Mouse (Mus musculus) limb, embryonic 13.5 days (tissue): ENCODE results near the gene Myl12a. TPM values are rescaled to one million over a fixed set of nuclear protein-coding genes. Genes with fewer than 3 reads are reported as not detected.
A peak's percentile ranks its signal among the peaks of the same experiment; 100 is the strongest.
"Not testable (repeated sequence)": the region's sequence is repeated elsewhere in the genome, so short reads cannot be mapped to it uniquely, and the experiment has no call there.

Experiments used
- ATAC-seq: fragments of 200-750 bp; cut with Nextera tagmentation; 2 replicates; pipeline ENCODE4 v1.8.0; 2017; ENCODE audit warnings: low read depth, moderate number of reproducible peaks, moderate TSS enrichment; ENCODE audit not compliant: low FRiP score
- H3K27ac ChIP-seq: fragments of 300-500 bp; sonication (generic); 2 replicates; pipeline ENCODE4 v1.5.1; 2015; ENCODE audit warnings: inconsistent platforms, mild to moderate bottlenecking, moderate library complexity
- H3K27me3 ChIP-seq: fragments of 300-500 bp; sonication (generic); 2 replicates; pipeline ENCODE4 v1.6.1; 2015; ENCODE audit warnings: mild to moderate bottlenecking, inconsistent platforms
- H3K36me3 ChIP-seq: fragments of 300-500 bp; sonication (generic); 2 replicates; pipeline ENCODE4 v1.6.1; 2015; ENCODE audit warnings: inconsistent platforms, mild to moderate bottlenecking, moderate library complexity
- H3K4me1 ChIP-seq: fragments of 300-500 bp; sonication (generic); 2 replicates; pipeline ENCODE4 v1.6.1; 2015; ENCODE audit warnings: inconsistent platforms
- H3K4me2 ChIP-seq: fragments of 300-500 bp; sonication (generic); replicated peaks from 2 replicates; pipeline ENCODE4 v1.6.1; 2015; ENCODE audit warnings: inconsistent platforms, mild to moderate bottlenecking, moderate library complexity
- H3K4me3 ChIP-seq: fragments of 300-500 bp; sonication (generic); 2 replicates; pipeline ENCODE4 v1.5.1; 2015; ENCODE audit warnings: moderate library complexity, mild to moderate bottlenecking, inconsistent platforms
- H3K9ac ChIP-seq: fragments of 300-500 bp; sonication (generic); 2 replicates; pipeline ENCODE4 v1.6.1; 2015; ENCODE audit warnings: mild to moderate bottlenecking, inconsistent platforms
- H3K9me3 ChIP-seq: fragments of 300-500 bp; sonication (generic); 2 replicates; pipeline ENCODE4 v1.6.1; 2016; ENCODE audit warnings: inconsistent platforms
- WGBS: fragments of 180-500 bp; shearing (Covaris S2); methylation state at CpG from one replicate; pipeline ENCODE4 v1.1.7; 2015; 5-methylcytosine and 5-hydroxymethylcytosine counted together
- polyA plus RNA-seq: library from polyadenylated mRNA; unstranded; fragments of >200 nt; fragmentation: Nextera tagmentation; extraction: Ambion mirVana; gene quantifications from 2 replicates; pipeline ENCODE4 v1.2.1, GENCODE M21; 2015

The Myl12a gene
- polyA plus RNA-seq, 1 experiment from 2014 or later: 703 TPM

DNA sequence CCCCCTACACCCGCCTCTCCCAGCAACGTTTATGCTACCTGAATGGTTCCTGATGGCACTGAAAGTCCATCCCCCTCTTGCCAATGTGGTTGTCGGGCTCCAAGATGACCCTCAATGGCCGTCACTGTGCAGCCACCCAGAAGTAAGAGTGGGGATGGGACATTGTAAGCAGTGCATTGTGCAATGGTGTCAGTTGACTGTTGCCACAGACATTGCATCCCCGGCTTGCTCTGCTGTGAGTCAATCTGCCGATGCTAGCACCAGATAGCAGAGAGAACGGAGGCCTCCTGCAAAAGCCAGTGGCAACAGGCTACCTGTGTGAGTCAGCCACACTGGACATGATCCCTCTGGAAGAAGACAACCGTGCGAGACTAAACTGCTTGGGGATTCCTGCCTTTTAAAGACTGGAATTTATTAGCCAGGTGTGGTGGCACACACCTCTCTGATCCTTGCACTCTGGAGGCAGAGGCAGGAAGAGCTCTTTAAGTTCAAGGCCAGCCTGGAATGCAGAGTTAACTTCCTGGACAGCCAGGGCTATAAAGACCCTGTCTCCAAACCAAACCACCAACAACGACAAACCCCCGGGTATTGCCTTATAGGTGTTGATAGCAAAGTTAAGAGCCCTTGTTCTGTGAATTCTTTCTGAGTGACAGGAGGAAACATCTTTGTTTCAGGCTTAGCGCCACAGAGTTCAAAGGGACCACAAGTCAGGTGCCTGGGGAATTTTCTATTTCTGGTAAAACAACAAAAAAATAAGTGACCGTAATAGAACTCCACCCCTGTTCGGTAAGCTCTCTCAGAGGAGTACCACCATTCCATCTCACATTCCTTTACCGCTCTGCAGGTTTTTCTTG lies 16.9 kb downstream of the Myl12a start:
- ATAC-seq: no peak
- peaks cover 32% of the 10 kb centered on the region for H3K4me1 ChIP-seq
- no peak overlapping the region for H3K4me2 ChIP-seq
- H3K4me3 ChIP-seq: no peak overlapping the region
- no peaks in the 10 kb centered on the region for H3K27me3 ChIP-seq
- H3K9ac ChIP-seq: no peak overlapping the region
- no peak overlapping the region for H3K27ac ChIP-seq
- no peaks in the 10 kb centered on the region for H3K9me3 ChIP-seq
- WGBS: 87% methylated on average over 15 of the region's 15 CpGs
- H3K36me3 ChIP-seq: peaks cover 41% of the 10 kb centered on the region

DNA sequence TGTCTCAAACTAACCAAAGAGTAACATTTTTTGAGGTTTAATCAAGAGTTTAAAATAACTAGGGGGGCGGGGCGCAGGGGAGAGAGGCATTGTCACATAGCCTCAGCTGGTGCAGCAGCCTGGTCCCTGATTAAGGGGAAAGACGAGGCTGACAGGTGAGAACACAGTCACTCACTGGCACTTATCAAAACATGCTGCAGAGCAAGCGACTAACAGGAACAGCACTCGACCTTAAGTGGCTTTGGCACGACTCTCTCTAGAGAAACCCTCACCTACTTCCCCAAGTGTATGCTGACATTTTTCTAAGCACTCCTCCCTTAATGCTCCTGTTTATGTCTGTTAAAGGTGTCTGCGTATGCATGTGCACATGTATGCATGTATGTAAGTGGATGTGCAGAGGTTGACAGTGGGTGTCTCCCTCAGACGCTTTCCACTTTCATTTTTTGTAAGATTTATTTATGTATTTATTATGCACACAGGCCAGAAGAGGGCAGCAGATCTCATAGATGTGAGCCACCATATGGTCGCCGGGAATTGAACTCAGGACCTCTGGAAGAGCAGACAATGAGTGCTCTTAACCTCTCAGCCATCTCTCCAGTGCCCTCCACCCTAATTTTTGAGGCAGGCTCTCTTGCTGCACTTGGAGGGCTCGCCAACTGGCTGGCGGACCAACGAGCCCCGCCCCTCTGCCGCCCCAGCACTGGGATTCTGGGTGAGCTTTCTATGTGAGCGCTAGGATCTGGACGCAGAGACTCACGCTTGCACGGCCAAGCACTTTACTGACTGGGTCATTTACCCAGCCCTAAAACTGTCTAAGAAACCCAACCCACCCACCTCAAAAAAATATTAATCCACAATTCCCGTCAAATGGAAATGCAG lies 23.1 kb downstream of the Myl12a start:
- Histone ChIP-seq H3K9me3 (no peaks in the 10 kb centered on the region), H3K27ac (no peak overlapping the region), H3K36me3 (peaks cover 62% of the 10 kb centered on the region), H3K4me1 (peaks cover 10% of the 10 kb centered on the region), H3K4me2 (no peak overlapping the region), H3K27me3 (no peaks in the 10 kb centered on the region), H3K9ac (no peak overlapping the region), H3K4me3 (no peak overlapping the region)
- ATAC-seq: no peak
- 87% methylated on average over 20 of the region's 20 CpGs for WGBS

DNA sequence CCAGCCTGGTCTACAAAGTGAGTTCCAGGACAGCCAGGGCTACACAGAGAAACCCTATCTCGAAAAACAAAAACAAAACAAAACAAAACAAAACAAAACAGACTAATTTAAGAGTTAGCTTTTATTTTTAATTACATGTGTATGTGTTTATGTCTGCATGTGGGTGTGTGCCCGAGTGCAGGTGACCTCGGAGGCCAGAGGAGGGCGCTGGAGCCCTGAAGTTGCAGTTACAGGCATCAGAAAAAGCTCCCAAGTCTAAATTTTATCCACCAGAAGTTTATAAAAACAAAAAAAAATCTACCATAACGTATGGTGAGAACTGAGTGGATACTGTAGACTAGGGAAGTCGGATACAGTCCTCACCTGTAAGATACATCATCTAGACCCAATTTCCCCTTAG lies 24.9 kb downstream of the Myl12a start:
- ATAC-seq: no peak
- no peaks in the 10 kb centered on the region for H3K4me1 ChIP-seq
- H3K36me3 ChIP-seq: peaks cover 73% of the 10 kb centered on the region
- H3K9me3 ChIP-seq: no peaks in the 10 kb centered on the region
- no peak overlapping the region for H3K27ac ChIP-seq
- no peaks in the 10 kb centered on the region for H3K27me3 ChIP-seq
- H3K4me2 ChIP-seq: no peak overlapping the region
- WGBS: 87% methylated on average over 6 of the region's 6 CpGs
- no peak overlapping the region for H3K9ac ChIP-seq
- no peak overlapping the region for H3K4me3 ChIP-seq

DNA sequence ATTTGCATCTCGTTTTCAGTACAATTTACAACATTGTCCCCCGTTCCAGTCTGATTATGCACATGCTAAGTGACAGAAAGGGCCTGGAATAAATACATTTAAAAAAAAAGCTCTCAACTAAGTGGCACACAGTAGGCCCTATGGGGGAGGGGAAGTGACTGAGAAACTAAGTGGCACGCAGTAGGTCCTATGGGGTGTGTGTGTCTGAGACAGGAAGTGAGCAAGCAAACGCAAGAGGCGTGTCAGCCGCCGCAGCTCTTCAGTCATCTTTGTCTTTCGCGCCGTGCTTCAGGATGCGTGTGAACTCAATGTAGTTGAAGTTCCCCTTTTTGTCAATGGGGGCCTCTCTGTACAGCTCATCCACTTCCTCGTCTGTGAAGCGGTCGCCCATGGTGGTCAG lies 28.6 kb downstream of the Myl12a start:
- peaks cover 43% of the 10 kb centered on the region for H3K36me3 ChIP-seq
- ATAC-seq, H3K4me1 ChIP-seq, H3K9me3 ChIP-seq, H3K9ac ChIP-seq, H3K27ac ChIP-seq, H3K27me3 ChIP-seq, H3K4me2 ChIP-seq, H3K4me3 ChIP-seq: not testable (repeated sequence)
- 89% methylated on average over 14 of the region's 14 CpGs for WGBS

DNA sequence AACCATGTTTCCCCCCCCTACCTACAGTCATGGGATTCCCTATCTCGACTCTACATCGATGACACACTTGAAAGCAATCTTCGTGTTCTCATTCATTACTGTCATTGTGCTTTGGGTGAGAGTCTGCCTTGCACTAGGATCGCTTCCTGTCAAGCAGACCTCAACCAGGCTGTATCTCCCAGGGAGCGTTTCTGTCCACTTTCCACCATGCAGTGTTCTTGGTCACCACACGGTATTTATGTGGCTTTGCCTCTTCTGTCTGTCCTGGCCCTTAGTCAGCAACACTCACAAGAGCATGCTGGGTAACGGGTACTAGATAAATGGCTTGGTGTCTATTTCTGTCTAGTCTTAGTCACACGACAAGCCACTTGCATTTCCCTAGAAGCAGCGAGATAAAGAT lies 29.3 kb downstream of the Myl12a start:
- H3K27me3 ChIP-seq: no peaks in the 10 kb centered on the region
- peaks cover 10% of the 10 kb centered on the region; the same call in 1 of the 2 replicates for H3K4me1 ChIP-seq
- H3K4me3 ChIP-seq: no peak overlapping the region
- peaks cover 39% of the 10 kb centered on the region for H3K36me3 ChIP-seq
- H3K9ac ChIP-seq: no peak overlapping the region
- ATAC-seq: no peak
- no peak overlapping the region for H3K4me2 ChIP-seq
- no peaks in the 10 kb centered on the region for H3K9me3 ChIP-seq
- WGBS: 85% methylated on average over 9 of the region's 9 CpGs
- H3K27ac ChIP-seq: no peak overlapping the region

DNA sequence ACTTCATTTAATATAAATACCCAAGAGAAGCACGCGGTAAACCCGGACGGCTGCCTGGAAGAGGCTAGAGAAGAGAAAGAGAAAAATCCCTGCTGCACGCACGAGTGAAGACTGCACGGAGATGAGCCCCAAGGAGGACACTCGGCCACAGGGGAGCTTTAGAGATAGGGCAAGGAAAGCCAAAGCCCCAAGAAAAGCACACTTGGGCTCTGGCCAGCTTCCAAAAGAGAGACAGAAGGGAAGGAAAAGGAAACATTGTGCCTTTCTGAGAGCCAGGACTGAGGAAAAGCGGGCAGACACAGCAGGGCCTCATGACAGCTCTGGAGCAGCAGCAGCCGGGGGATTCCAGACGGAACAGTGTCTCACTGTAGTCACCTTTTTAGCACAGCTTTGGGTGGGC lies 31.5 kb downstream of the Myl12a start:
- Histone ChIP-seq H3K27ac (no peak overlapping the region), H3K4me3 (no peak overlapping the region), H3K27me3 (no peaks in the 10 kb centered on the region), H3K36me3 (peaks cover 31% of the 10 kb centered on the region), H3K9me3 (no peaks in the 10 kb centered on the region), H3K9ac (no peak overlapping the region), H3K4me1 (peaks cover 24% of the 10 kb centered on the region; the same call in 1 of the 2 replicates), H3K4me2 (no peak overlapping the region)
- no peak for ATAC-seq
- 76% methylated on average over 11 of the region's 11 CpGs for WGBS

DNA sequence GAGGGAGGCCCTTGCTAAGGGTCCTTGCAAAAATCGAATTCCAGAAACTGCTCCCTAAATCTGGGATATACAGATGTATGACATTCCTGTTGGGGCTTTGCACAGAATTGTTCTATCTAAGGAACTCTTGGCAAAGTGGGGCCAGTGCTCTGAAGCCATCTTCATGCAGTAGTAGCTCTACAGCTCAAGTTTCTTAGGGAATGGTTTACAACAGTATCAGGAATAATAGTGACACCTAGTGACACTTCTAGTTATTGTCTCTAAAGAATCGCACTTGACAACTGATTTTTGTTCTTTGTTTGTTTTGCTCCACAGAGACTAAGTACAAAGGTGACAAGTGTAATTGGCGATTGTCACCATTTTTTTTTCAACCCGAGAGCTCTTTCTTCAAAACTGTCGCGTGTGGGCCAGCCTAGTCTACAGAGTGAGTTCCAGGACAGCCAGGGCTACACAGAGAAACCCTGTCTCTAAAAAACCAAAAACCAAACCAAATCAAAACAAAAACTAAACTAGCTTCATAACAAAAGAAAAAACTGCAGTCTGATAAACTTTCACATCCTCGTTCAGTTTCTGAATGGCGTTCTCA lies 34.0 kb downstream of the Myl12a start:
- no peak overlapping the region for H3K9ac ChIP-seq
- 0 out of 2 replicates have a peak, but pooled peaks have one; percentile 45 for ATAC-seq
- 30% methylated on average over 8 of the region's 8 CpGs for WGBS
- peaks cover under 1% of the 10 kb centered on the region; the same call in 1 of the 2 replicates for H3K27me3 ChIP-seq
- no peaks in the 10 kb centered on the region for H3K9me3 ChIP-seq
- H3K4me1 ChIP-seq: peaks cover 24% of the 10 kb centered on the region; the same call in 1 of the 2 replicates
- H3K27ac ChIP-seq: no peak overlapping the region
- H3K4me2 ChIP-seq: no peak overlapping the region
- no peak overlapping the region for H3K4me3 ChIP-seq
- peaks cover 7% of the 10 kb centered on the region for H3K36me3 ChIP-seq

DNA sequence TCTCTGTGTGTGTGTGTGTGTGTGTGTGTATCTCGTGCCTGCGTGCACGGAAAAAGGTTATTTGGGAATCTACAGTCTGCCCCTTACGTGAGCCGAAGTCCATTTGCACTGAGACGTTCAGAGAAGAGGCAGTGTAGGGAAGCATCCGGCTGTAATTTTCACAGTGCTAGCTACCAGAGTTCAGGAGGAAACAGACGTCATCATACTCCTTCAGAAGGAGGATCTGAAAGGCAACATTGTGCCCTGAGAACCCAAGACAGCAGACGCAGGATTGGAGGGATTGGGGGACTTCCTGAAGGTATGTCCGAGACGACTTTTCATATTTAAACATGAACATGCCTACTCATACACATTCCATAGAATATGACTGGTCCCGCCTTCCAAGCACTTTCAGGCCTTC lies 35.0 kb downstream of the Myl12a start:
- Histone ChIP-seq H3K36me3 (no peaks in the 10 kb centered on the region), H3K4me1 (peaks cover 24% of the 10 kb centered on the region; the same call in 1 of the 2 replicates), H3K4me3 (no peak overlapping the region), H3K27me3 (peaks cover 3% of the 10 kb centered on the region; the same call in 1 of the 2 replicates), H3K9me3 (no peaks in the 10 kb centered on the region), H3K9ac (no peak overlapping the region), H3K27ac (no peak overlapping the region), H3K4me2 (no peak overlapping the region)
- WGBS: 67% methylated on average over 12 of the region's 12 CpGs
- ATAC-seq: no peak

DNA sequence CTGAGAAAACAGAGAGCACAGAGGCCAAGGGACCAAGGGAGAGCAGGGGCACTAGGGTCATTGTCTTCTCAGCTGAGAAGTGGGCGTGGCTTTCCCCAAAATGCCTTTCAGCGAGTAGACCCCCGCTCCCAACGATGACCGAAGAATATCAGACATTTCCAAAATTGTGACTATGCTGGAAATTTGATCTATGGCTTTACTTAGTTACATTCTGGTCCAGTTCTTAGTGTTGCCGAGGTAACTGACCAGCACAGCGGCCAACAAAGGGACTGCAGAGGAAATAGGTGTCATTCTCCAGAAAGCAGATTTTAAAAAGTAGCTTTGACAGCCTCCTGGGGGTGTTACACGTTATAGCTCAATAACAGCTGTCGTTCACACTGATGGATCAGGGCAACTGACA lies 35.5 kb downstream of the Myl12a start:
- Histone ChIP-seq H3K4me2 (no peak overlapping the region), H3K4me3 (no peak overlapping the region)
- 47% methylated on average over 9 of the region's 9 CpGs for WGBS

DNA sequence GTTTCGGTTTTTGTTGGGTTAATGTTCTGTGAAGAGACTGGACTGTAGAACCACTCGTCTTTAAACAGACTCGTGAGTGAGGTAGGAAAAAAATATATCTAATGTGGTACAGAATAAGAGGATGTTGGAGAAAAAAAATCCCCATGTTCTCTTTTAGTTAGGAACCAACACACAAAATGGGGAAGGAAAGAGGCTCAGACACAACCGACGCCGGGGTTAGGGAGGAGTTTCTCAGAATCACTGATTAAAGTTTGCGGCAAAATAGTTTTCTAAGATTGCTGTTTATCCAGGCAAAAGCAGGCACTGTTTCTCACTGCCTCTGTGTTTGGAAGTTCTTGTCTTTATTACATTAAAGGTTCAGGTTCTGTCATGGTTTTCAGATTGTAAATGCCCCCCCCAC lies 36.6 kb downstream of the Myl12a start:
- no peaks in the 10 kb centered on the region for H3K36me3 ChIP-seq
- peaks cover 24% of the 10 kb centered on the region; the same call in 1 of the 2 replicates for H3K4me1 ChIP-seq
- no peak for ATAC-seq
- H3K27ac ChIP-seq: no peak overlapping the region
- no peaks in the 10 kb centered on the region for H3K9me3 ChIP-seq
- no peak overlapping the region for H3K9ac ChIP-seq
- WGBS: 92% methylated on average over 7 of the region's 7 CpGs
- no peak overlapping the region for H3K4me2 ChIP-seq
- H3K27me3 ChIP-seq: peaks cover 3% of the 10 kb centered on the region; the same call in 1 of the 2 replicates
- no peak overlapping the region for H3K4me3 ChIP-seq

More for the DNA sequence above, 35.5 kb downstream of the Myl12a start:
- Histone ChIP-seq H3K9me3 (no peaks in the 10 kb centered on the region), H3K4me1 (peaks cover 24% of the 10 kb centered on the region; the same call in 1 of the 2 replicates), H3K9ac (no peak overlapping the region), H3K27me3 (peaks cover 3% of the 10 kb centered on the region; the same call in 1 of the 2 replicates), H3K27ac (no peak overlapping the region), H3K36me3 (no peaks in the 10 kb centered on the region)
- no peak for ATAC-seq

DNA sequence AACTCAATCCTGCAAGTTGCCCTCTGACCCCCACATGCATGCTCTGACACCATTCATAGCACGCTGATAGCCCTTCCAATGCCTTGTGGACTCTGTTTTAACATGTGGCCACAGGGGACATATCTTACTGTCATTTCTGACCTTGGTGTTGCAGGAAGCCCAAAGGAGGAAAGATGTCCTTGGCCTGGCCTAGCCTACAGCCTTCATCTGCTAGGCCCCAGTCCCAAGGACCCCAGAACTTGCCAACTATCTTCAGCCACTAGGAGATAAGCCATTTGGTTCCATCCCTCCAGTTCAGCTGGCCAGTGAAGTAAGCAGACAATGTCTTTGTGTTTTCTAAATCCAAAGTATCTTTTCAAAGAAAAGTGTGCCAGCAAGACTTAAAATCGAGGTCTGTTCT lies 37.4 kb downstream of the Myl12a start:
- H3K9ac ChIP-seq: no peak overlapping the region
- WGBS: 79% methylated on average over 2 of the region's 2 CpGs
- peaks cover 3% of the 10 kb centered on the region; the same call in 1 of the 2 replicates for H3K27me3 ChIP-seq
- H3K9me3 ChIP-seq: no peaks in the 10 kb centered on the region; the same call in 1 of the 2 replicates
- H3K4me3 ChIP-seq: no peak overlapping the region
- peaks cover 24% of the 10 kb centered on the region; the same call in 1 of the 2 replicates for H3K4me1 ChIP-seq
- H3K4me2 ChIP-seq: no peak overlapping the region
- H3K36me3 ChIP-seq: no peaks in the 10 kb centered on the region
- no peak overlapping the region for H3K27ac ChIP-seq
- ATAC-seq: no peak

DNA sequence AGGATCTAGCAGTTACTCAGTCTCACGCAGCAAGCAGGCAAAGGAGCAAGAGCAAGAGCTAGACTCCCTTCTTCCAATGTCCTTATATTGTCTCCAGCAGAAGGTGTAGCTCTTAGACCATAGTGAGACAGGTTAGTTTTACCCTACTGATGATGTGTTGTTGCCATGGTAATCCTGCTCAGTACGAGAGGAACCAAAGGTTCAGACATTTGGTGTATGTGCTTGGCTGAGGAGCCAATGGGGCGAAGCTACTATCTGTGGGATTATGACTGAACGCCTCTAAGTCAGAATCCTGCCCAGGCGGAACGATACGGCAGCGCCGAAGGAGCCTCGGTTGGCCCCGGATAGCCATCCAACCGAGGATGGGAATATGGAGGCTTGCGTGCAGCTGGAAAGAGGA lies 39.1 kb downstream of the Myl12a start:
- H3K27me3 ChIP-seq, H3K36me3 ChIP-seq, H3K4me3 ChIP-seq, H3K9ac ChIP-seq, H3K4me2 ChIP-seq, H3K9me3 ChIP-seq, H3K27ac ChIP-seq: not testable (repeated sequence)
- H3K4me1 ChIP-seq: peaks cover 15% of the 10 kb centered on the region; the same call in 1 of the 2 replicates
- 72% methylated on average over 13 of the region's 13 CpGs for WGBS
- peak; percentile 100 for ATAC-seq
